Mouse (Mus musculus) lung, adult 2 months (tissue): ENCODE data around the gene Mark3.

Experiments
- CTCF ChIP-seq: fragments of 200-500 bp; IDR thresholded peaks from 2 replicates; pipeline ENCODE4 v1.5.1; 2011; ENCODE audit warnings: mild to moderate bottlenecking, low read length, control low read depth; ENCODE audit not compliant: insufficient read depth
- POLR2A ChIP-seq: fragments of 200-500 bp; IDR thresholded peaks from 2 replicates; pipeline ENCODE4 v1.6.1; 2011; ENCODE audit warnings: low read depth, mild to moderate bottlenecking, control low read depth, low read length, borderline replicate concordance; ENCODE audit errors: extremely low read depth

GRCm38 (mm10) chr12:111705186-111705973 lies 131.1 kb downstream of the Mark3 start:
- TF ChIP-seq POLR2A = no peak
- TF ChIP-seq CTCF = no peak
